Mouse (Mus musculus): ENCODE results near the gene Uba52. TPM values are rescaled to one million over a fixed set of nuclear protein-coding genes. Genes with fewer than 3 reads are reported as not detected.

The Uba52 gene
- polyA plus RNA-seq, 3 experiments from 2014 or later: 2,608 to 4,221 (median 3,776) TPM

GRCm38 (mm10) chr8:70481908-70482307 is 28.7 kb downstream of the Uba52 start:
- no peak for ATAC-seq

DNA sequence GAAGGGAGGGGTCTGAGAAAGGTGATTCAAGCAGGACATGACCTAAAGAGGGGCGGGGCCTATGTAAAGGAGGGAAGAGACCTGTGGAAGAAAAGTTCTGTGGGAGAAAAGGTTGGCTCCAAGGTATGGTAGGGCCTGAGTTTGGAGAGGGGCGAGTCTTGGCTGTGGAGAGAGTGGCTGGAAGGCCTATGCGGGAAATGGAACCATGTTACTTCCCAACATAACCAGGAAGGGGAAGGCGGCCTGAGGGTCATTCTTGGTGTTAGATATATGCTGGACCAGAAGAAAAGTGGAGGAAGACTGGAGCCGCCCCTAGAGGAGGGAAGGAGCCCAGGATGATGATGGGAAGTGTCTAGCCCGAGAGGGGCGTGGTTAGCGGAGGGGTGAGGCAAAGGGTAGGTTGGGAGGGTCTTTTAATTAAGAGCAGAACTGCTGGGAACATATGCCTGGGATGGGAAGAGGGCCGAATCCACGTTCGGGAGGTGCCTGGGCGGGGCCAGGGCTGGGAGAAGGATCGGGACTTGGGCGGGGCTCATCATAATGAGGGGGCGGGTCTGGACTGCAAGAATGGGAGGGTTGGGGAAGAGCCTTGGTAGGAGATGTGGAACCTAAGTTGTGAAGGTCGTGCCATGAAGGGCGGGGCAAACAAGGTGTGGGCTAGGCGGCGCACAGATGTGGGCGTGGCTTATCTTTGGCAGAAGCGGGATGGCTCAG is 33.2 kb downstream of the Uba52 start:
- ATAC-seq: no peak

DNA sequence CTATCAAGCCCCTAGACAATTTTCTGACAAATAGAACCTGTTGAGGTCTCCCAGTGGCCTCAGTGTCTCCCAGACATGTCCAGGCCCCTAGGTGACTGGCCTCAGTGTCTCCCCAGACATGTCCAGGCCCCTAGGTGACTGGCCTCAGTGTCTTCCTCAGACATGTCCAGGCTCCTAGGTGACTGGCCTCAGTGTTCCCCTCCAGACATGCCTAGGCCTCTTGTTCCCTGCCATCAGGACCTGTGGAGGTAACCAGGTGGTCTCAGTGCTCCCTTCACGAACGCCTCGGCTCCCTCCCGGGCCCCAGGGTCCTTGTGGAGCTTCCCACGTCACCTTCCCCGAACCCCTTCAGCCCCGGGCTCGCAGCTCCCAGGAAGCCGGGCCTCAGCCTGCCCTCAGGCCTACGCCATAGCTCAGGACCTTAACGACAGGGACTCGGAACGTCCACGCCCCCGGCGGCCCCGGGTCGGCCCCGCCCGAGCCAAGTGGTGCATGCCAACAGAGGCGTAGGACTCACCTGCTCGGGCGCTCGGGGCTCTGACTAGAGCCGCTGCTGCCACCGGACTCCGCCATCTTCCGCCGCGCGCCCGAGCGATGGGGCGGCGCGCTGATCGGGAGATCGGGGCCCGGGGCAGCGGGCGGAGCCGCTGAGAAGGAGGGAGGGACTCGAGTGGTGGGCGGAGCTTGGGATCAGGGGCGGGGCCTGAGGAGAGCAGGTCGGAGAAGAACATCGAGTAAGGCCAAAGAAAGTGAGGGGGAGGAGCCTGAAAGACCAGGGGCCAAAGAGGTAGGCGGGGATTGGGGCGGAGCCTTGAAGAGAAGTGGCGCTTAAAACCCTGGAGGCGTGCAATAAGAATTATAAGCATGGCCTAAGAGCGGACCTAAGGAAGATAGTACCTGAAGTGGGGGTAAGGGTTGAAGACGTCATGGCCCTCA is 34.0 kb downstream of the Uba52 start, which contains the start of gene Klhl26:
Klhl26 (minus strand) TSS at position 636 of the 936 bp plus-strand sequence.
- peak; percentile 96 for ATAC-seq

- no peak for ATAC-seq
These were observed 38.7 kb downstream of the Uba52 start for GRCm38 (mm10) chr8:70471856-70472255.

DNA sequence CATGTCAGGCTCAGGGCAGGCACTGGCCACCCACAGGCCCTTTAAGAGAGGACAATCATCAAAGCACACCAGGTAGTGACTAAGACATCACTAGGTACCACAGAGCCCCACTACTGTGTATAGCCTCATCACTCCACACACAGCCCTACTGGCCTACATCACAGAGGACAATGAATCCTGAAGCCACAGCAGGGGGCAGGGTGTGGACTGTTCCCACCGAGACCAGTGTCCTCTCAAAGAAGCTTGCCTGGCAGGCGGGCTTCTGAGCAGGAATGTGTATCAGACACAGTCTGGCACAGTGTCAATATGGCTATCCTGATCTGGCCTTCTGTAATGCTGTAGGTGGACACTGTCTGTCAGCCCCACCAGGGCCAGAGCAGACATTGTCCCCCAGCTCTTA is 40.7 kb downstream of the Uba52 start:
- no peak for ATAC-seq

DNA sequence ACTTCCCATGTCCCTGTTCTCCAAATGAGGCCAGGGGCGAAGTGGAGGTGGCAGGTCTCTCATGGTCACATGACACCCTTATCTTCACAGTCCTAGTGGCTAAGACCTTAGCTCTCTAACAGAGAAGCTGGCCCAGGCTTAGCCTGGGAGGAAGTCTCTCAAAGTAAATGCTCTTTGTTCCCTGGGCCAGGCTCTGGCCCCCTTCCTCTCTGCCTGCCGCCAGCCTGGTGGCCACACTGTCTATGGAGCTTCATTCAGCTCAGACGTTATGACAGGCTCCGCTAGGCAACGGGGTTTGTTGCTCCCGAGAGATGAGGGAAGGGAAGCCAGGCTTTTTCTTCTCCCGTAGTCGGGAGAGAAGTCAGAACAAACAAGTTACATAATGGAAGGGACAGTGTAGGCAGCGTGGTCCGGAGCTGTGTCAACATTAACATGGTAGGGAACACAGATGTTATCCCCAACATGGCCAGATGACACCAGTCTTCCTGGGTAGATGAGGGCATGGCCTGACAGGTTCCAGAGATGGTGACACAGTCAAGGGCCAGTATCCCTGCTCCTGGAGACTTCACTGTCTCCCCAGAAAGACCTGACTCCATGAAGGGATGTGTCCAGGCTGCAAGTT is 41.2 kb downstream of the Uba52 start:
- no peak for ATAC-seq

- ATAC-seq: no peak
These were observed 41.9 kb downstream of the Uba52 start for GRCm38 (mm10) chr8:70468733-70469132.

DNA sequence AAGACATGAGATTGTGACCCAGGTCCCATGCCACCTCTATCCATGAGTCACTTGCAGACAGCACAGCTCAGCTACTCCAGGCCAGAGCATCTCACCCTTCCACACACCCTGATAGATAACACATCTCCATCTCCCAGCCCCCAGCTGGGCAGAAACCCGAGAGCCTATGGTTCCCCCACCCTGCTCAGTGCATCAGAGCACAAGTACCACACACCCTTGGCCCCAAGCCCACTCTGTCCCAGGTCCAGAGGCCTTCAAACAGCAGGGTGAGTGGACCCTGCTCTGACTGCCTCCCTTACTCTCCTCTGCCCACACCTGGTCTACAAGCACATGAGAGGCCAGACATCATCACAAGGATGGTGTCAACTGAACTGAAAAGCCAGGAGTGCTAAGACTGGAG is 42.7 kb downstream of the Uba52 start:
- ATAC-seq: no peak

DNA sequence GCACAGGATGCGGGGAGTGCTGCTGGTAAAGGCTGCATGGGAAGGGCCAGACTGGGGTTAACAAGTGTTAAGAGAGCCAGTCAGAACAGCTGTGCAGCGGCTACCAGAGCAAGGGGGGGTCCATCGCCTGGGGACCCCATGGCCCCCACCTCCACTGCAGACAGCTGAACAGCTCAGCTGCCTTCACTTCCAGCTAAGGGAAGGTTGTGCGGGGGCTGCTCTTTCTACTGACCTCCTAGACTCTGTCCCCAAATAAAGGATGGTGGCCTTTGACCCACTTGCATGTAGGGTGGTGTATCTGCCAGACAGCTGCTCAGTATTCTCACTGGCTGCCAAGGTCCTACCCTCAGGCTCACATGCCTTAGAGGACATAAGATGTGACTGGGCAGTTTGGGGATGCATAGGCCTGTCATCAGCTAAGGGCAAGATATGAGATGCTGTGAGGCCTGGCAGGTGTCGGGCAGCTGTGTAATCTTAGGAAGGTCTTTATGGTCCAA is 43.3 kb downstream of the Uba52 start:
- no peak for ATAC-seq

- no peak for ATAC-seq
These were observed 43.8 kb downstream of the Uba52 start for GRCm38 (mm10) chr8:70466771-70467170.

DNA sequence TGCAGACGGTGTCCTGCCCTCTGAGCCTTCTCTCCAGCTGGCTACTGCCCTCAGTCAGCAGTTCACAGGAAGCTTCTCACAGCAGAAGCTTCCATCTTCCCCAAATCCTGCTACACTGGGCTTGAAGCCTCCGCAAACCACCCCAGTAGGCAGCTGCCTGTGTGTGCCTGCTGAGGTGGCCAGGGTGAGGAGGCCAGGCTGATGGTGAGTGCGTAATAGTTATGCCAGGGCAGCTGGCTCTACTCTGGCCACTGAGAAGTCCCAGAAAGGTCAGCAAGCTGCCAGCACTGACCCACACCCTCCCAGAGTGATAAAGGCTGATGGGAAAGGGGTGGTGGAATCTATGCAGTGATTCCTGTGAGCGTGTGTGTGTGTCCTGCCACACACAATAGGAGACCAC is 44.3 kb downstream of the Uba52 start:
- ATAC-seq: no peak

- ATAC-seq: no peak
These were observed 44.9 kb downstream of the Uba52 start for GRCm38 (mm10) chr8:70465701-70466100.

DNA sequence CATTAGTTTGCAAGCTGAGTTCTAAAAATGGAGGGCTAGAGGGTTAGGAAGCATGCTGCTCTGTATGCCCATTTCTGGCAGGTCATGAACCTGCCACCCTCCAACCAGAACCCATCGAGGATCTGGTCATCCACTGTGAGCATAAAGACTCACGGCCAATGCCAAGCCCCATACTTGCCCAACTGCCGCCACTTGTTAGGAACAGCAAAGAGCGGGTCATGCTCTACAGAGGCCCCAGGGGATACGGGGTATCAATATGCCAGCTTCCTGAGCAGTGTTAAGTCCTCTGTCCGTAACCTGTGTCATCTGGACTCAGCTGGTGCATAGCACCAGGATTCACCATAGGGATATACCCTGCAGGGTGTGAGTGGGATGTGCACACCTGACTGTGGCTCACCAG is 46.4 kb downstream of the Uba52 start:
- no peak for ATAC-seq

DNA sequence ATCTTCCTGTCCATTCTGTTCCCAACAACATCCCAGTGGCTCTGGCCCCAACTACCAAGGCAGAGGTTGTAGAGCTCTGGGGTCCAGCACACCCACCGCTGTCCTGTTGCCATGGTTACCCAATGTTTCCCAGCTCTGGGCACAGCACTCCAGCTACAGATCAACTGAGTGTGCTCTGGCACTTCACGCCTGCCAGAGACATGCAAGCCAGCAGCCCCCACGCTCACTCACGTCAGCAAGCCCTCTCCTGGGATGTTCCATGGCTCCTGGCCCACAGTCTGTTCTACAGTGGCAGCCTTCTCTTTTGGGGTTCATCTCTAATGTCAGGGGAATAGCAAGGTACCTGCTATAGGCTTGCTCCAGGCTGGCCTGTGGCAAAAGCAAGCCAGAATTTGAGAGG is 47.3 kb downstream of the Uba52 start:
- ATAC-seq: no peak

GRCm38 (mm10) chr8:70462516-70462813 is 48.1 kb downstream of the Uba52 start:
- ATAC-seq: no peak

GRCm38 (mm10) chr8:70461765-70462515 is 48.7 kb downstream of the Uba52 start:
- ATAC-seq: no peak

GRCm38 (mm10) chr8:70460606-70461005 is 50.0 kb downstream of the Uba52 start:
- no peak for ATAC-seq

DNA sequence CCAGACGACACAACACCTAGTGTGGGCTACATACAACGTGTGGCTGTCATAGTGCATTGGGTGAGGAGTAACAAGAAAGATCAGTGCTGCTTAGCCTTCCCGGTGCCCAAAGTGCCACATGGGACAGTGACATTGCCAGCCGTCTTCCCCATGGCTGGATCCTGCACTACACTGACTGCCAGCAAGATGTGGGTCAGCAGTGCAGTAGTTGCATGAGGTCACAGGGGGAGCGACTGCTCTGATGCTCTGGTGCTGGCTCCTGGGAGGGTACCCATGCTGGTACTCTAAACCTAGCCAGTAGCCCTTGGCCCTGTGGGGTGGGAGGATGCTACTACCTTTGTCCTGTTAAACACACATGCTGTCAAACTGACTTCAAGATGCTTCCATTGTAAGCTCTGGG is 50.4 kb downstream of the Uba52 start:
- no peak for ATAC-seq

GRCm38 (mm10) chr8:70459636-70460035 is 51.0 kb downstream of the Uba52 start:
- ATAC-seq: no peak

DNA sequence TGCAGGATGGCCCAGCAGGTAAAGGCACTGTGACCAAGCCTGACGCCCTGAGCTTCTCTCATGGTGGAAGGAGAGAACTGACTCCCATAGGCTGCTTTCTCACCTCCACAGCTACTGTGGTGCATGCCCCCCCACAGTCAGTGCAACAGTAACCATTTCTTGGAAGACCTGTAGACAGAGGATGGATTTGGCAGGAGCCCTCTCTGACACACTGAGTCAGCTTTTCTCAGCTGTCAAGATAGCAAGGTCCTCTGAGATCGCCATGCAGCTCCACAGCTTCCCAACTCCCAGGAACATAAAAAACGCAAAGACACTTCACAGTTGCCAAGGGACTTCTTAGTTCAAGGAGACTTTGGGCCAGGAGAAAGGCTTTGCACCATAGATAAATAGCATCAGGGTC is 52.1 kb downstream of the Uba52 start:
- no peak for ATAC-seq

Data from inflammation-experienced regulatory T-cells, adult 6 months (primary cell).